Mouse (Mus musculus) heart, postnatal 0 days (tissue): ENCODE measurements around the gene Baz2a. TPM values are rescaled to one million over a fixed set of nuclear protein-coding genes. Genes with fewer than 3 reads are reported as not detected.
A peak's percentile ranks its signal among the peaks of the same experiment; 100 is the strongest.

Experiments
- ATAC-seq: fragments of 200-750 bp; cut with Nextera tagmentation; 2 replicates; pipeline ENCODE4 v1.8.0; 2017; ENCODE audit warnings: low read depth, moderate number of reproducible peaks, moderate library complexity; ENCODE audit not compliant: insufficient read depth
- DNase-seq: peaks from one replicate; pipeline ENCODE4 v3.0.0-alpha.2; 2016; ENCODE audit warnings: low spot score
- H3K27ac ChIP-seq: fragments of 300-500 bp; sonication (generic); 2 replicates; pipeline ENCODE4 v1.5.1; 2014; ENCODE audit warnings: low read depth, mild to moderate bottlenecking
- H3K27me3 ChIP-seq: fragments of 300-500 bp; sonication (generic); 2 replicates; pipeline ENCODE4 v1.6.1; 2014; ENCODE audit warnings: low read length, mixed read lengths; ENCODE audit not compliant: control insufficient read depth, insufficient read depth
- H3K36me3 ChIP-seq: fragments of 300-500 bp; sonication (generic); replicated peaks from 2 replicates; pipeline ENCODE4 v1.6.1; 2014; ENCODE audit warnings: low read length, mixed read lengths; ENCODE audit not compliant: control insufficient read depth, insufficient read depth
- H3K4me1 ChIP-seq: fragments of 300-500 bp; sonication (generic); 2 replicates; pipeline ENCODE4 v1.6.1; 2014; ENCODE audit warnings: antibody characterized with exemption; ENCODE audit not compliant: control insufficient read depth, insufficient read depth
- H3K4me2 ChIP-seq: fragments of 300-500 bp; sonication (generic); 2 replicates; pipeline ENCODE4 v1.6.1; 2014; ENCODE audit warnings: low read depth, mild to moderate bottlenecking, low read length, moderate library complexity
- H3K4me3 ChIP-seq: fragments of 300-500 bp; sonication (generic); 2 replicates; pipeline ENCODE4 v1.5.1; 2014; ENCODE audit warnings: low read depth, low read length
- H3K9ac ChIP-seq: fragments of 300-500 bp; sonication (generic); replicated peaks from 2 replicates; pipeline ENCODE4 v1.6.1; 2014; ENCODE audit warnings: low read depth, low read length, mixed read lengths
- H3K9me3 ChIP-seq: fragments of 300-500 bp; sonication (generic); replicated peaks from 2 replicates; pipeline ENCODE4 v1.6.1; 2016; ENCODE audit warnings: low read length; ENCODE audit not compliant: control insufficient read depth
- CTCF ChIP-seq: IDR thresholded peaks from 2 replicates; pipeline ENCODE4 v1.5.1; 2016; ENCODE audit warnings: antibody characterized with exemption, control low read depth, low read depth
- EP300 ChIP-seq: IDR thresholded peaks from 2 replicates; pipeline ENCODE4 v1.6.1; 2016; ENCODE audit warnings: antibody characterized with exemption, low read depth
- WGBS: fragments of 180-500 bp; shearing (Covaris S2); extraction: QIAGEN DNeasy Blood & Tissue Kit; methylation state at CpG from one replicate; pipeline ENCODE4 v1.1.7; 2014; 5-methylcytosine and 5-hydroxymethylcytosine counted together
- polyA plus RNA-seq: library from polyadenylated mRNA; unstranded; fragments of >200 nt; fragmentation: Nextera tagmentation; extraction: Ambion mirVana; gene quantifications from 2 replicates; pipeline ENCODE4 v1.2.1, GENCODE M21; 2015
- total RNA-seq: library from RNA; depleted of rRNA; stranded (reverse); fragments of >200 nt; gene quantifications from 2 replicates; pipeline ENCODE4 v1.2.3, GENCODE M21; 2014; ENCODE audit warnings: low replicate concordance

Gene Baz2a
- total and polyA plus RNA-seq, 2 experiments from 2014 or later, result 7.7 to 15.8 TPM

GRCm38 (mm10) chr10:128094340-128094968, 3.1 kb downstream of the Baz2a start:
- TF ChIP-seq EP300, result no peak
- 0 out of 2 replicates have a peak, but pooled peaks have one; percentile 0 for TF ChIP-seq CTCF
- peak; percentile 54 for ATAC-seq
- peak overlapping the region; percentile 85 for H3K4me3 ChIP-seq
- WGBS, result 9% methylated on average over 19 of the region's 19 CpGs
- H3K27me3 ChIP-seq, result no peaks in the 10 kb centered on the region
- H3K9ac ChIP-seq, result peak overlapping the region; percentile 22; the same call in 1 of the 2 replicates
- peak overlapping the region; percentile 90 for H3K4me2 ChIP-seq
- peak; percentile 94 for DNase-seq
- no peaks in the 10 kb centered on the region for H3K9me3 ChIP-seq
- H3K27ac ChIP-seq, result peak overlapping the region; percentile 98
- H3K4me1 ChIP-seq, result peaks cover 42% of the 10 kb centered on the region
- H3K36me3 ChIP-seq, result peaks cover 12% of the 10 kb centered on the region

GRCm38 (mm10) chr10:128095003-128095636, 3.7 kb downstream of the Baz2a start:
- Histone ChIP-seq H3K9me3 (no peaks in the 10 kb centered on the region), H3K36me3 (peaks cover 5% of the 10 kb centered on the region), H3K9ac (no peak overlapping the region), H3K4me2 (peak overlapping the region; percentile 90), H3K27me3 (no peaks in the 10 kb centered on the region), H3K27ac (peak overlapping the region; percentile 10; the same call in 1 of the 2 replicates), H3K4me1 (peaks cover 40% of the 10 kb centered on the region), H3K4me3 (peak overlapping the region; percentile 85)
- no peak for DNase-seq
- 43% methylated on average over 9 of the region's 9 CpGs for WGBS
- no peak for ATAC-seq
- TF ChIP-seq CTCF (no peak), EP300 (no peak)

GRCm38 (mm10) chr10:128096313-128096692, 4.9 kb downstream of the Baz2a start:
- no peak for TF ChIP-seq EP300
- TF ChIP-seq CTCF, result no peak
- Histone ChIP-seq H3K27me3 (no peaks in the 10 kb centered on the region), H3K9me3 (no peaks in the 10 kb centered on the region), H3K9ac (no peak overlapping the region), H3K4me1 (peaks cover 40% of the 10 kb centered on the region), H3K4me2 (no peak overlapping the region), H3K4me3 (peak overlapping the region; percentile 92), H3K27ac (no peak overlapping the region), H3K36me3 (0 out of 2 replicates have a peak, but pooled peaks cover 5% of the 10 kb centered on the region)
- WGBS, result 25% methylated on average over 4 of the region's 4 CpGs
- DNase-seq (no peak), ATAC-seq (no peak)

GRCm38 (mm10) chr10:128096693-128097586, 5.6 kb downstream of the Baz2a start:
- Histone ChIP-seq H3K4me3 (peak overlapping the region; percentile 92), H3K27me3 (no peaks in the 10 kb centered on the region), H3K9me3 (no peaks in the 10 kb centered on the region), H3K9ac (peak overlapping the region; percentile 90), H3K27ac (peak overlapping the region; percentile 76), H3K4me1 (peaks cover 35% of the 10 kb centered on the region), H3K4me2 (peak overlapping the region; percentile 73), H3K36me3 (0 out of 2 replicates have a peak, but pooled peaks cover 5% of the 10 kb centered on the region)
- under 1% methylated on average over 75 of the region's 86 CpGs for WGBS
- ATAC-seq (peak; percentile 66), DNase-seq (peak; percentile 89)
- TF ChIP-seq EP300 (peak; percentile 62; the same call in 1 of the 2 replicates), CTCF (peak; percentile 3)

GRCm38 (mm10) chr10:128097587-128097971, 6.2 kb downstream of the Baz2a start:
- peak; percentile 34 for DNase-seq
- peak overlapping the region; percentile 76 for H3K27ac ChIP-seq
- peaks cover 35% of the 10 kb centered on the region for H3K4me1 ChIP-seq
- peak overlapping the region; percentile 90 for H3K9ac ChIP-seq
- WGBS, result 1% methylated on average over 13 of the region's 13 CpGs
- 0 out of 2 replicates have a peak, but pooled peaks cover 5% of the 10 kb centered on the region for H3K36me3 ChIP-seq
- no peak for ATAC-seq
- peak overlapping the region; percentile 92 for H3K4me3 ChIP-seq
- peak overlapping the region; percentile 73 for H3K4me2 ChIP-seq
- no peaks in the 10 kb centered on the region for H3K9me3 ChIP-seq
- H3K27me3 ChIP-seq, result no peaks in the 10 kb centered on the region
- TF ChIP-seq CTCF (no peak), EP300 (no peak)
